In the genomic region with DNA sequence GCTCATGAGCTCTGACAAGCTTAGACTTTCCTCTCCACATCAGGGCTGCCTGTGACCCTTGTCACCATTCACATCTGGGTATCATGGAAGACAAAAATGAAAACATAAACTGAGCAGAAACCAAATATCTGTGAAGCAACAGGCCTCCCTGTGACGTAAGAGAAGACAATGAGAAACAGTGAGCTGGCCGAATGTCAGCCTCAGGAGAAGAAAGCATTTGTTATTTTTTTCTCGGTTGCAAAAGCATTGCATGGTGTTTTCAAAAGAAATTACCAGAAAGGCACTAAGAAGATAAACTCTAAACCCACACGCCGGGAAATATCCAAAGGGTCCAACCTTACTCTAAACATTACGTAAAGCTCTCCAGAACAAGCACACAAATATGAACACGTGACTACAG, we compare ENCODE assay signal across 19 mouse cellular contexts. TPM values are rescaled to one million over a fixed set of nuclear protein-coding genes. Genes with fewer than 3 reads are reported as not detected.
"Had no signal": no experiment of that assay in that cellular context is flagged by ENCODE, and none has a peak within 500 bp of the region (broad histone marks: within the 10 kb centered on the region; RNA-seq: fewer than 3 reads in every experiment).

No protein-coding gene starts in this region.

- H3K4me3 ChIP-seq: kidney, embryonic 15.5 days; left cerebral cortex, adult 2 months; liver, embryonic 13.5 days; megakaryocyte, embryonic 14.5 days; midbrain, embryonic 10.5 days; midbrain, embryonic 13.5 days; myocyte; neural tube, embryonic 13.5 days; stomach, embryonic 15.5 days had no signal

- H3K9me3 ChIP-seq: kidney, embryonic 15.5 days; liver, embryonic 13.5 days; midbrain, embryonic 10.5 days; midbrain, embryonic 13.5 days; neural tube, embryonic 13.5 days; stomach, embryonic 15.5 days had no signal

- H3K36me3 ChIP-seq: liver, embryonic 13.5 days; stomach, embryonic 15.5 days had no signal

- H3K27me3 ChIP-seq: kidney, embryonic 15.5 days; liver, embryonic 13.5 days; megakaryocyte, embryonic 14.5 days; midbrain, embryonic 13.5 days; neural tube, embryonic 13.5 days; stomach, embryonic 15.5 days had no signal

- DNase-seq: kidney, adult 8-10 months; kidney, postnatal 10 days; kidney, postnatal 36 days; layer of hippocampus, postnatal 36 days; liver, embryonic 13.5 days; lung, embryonic 14.5 days; lung, postnatal 10 days; lung, postnatal 36 days; right cerebral cortex, postnatal 4 days; thymus, postnatal 25 days had no signal

- H3K4me2 ChIP-seq: kidney, embryonic 15.5 days; liver, embryonic 13.5 days; lung, embryonic 14.5 days; midbrain, embryonic 13.5 days; neural tube, embryonic 13.5 days; stomach, embryonic 15.5 days had no signal

- H3K9ac ChIP-seq: kidney, embryonic 15.5 days; liver, embryonic 13.5 days; lung, embryonic 14.5 days; midbrain, embryonic 13.5 days; neural tube, embryonic 13.5 days; stomach, embryonic 15.5 days had no signal

- ATAC-seq: midbrain, embryonic 13.5 days; midbrain, embryonic 16.5 days had no signal

- H3K27ac ChIP-seq: kidney, embryonic 15.5 days; left cerebral cortex, adult 2 months; liver, embryonic 13.5 days; midbrain, embryonic 10.5 days; midbrain, embryonic 13.5 days; neural tube, embryonic 13.5 days; stomach, embryonic 15.5 days had no signal

- H3K4me1 ChIP-seq: kidney, embryonic 15.5 days; liver, embryonic 13.5 days; megakaryocyte, embryonic 14.5 days; midbrain, embryonic 10.5 days; midbrain, embryonic 13.5 days; stomach, embryonic 15.5 days had no signal

RNA-seq across cellular contexts. Expression of gene Rnf144a, which starts 41.3 kb away (rescaled TPM):
- polyA plus RNA-seq: myocyte had no signal
